Mouse (Mus musculus) heart, adult 2 months (tissue): ENCODE measurements around the gene Gpnmb.

Source experiments
- CTCF ChIP-seq: fragments of 200-600 bp; IDR thresholded peaks from 2 replicates; pipeline ENCODE4 v1.8.1; 2022; ENCODE audit warnings: antibody characterized with exemption, mild to moderate bottlenecking, moderate library complexity
- EP300 ChIP-seq: fragments of 200-500 bp; IDR thresholded peaks from 2 replicates; pipeline ENCODE4 v1.6.1; 2011; ENCODE audit warnings: low read depth, low read length, control low read depth; ENCODE audit not compliant: insufficient read depth
- POLR2A ChIP-seq: fragments of 200-500 bp; IDR thresholded peaks from 2 replicates; pipeline ENCODE4 v1.6.1; 2011; ENCODE audit warnings: mild to moderate bottlenecking, low read depth, low read length, control low read depth; ENCODE audit not compliant: insufficient read depth

GRCm38 (mm10) chr6:49046976-49047375 lies 10.6 kb downstream of the Gpnmb start:
- no peak for TF ChIP-seq EP300
- TF ChIP-seq CTCF = no peak
- TF ChIP-seq POLR2A = no peak
